Mouse (Mus musculus): ENCODE data around the gene Nr5a2. TPM values are rescaled to one million over a fixed set of nuclear protein-coding genes. Genes with fewer than 3 reads are reported as not detected.

The Nr5a2 gene
- polyA plus RNA-seq, 1 experiment from 2014 or later, result 2.4 TPM

DNA sequence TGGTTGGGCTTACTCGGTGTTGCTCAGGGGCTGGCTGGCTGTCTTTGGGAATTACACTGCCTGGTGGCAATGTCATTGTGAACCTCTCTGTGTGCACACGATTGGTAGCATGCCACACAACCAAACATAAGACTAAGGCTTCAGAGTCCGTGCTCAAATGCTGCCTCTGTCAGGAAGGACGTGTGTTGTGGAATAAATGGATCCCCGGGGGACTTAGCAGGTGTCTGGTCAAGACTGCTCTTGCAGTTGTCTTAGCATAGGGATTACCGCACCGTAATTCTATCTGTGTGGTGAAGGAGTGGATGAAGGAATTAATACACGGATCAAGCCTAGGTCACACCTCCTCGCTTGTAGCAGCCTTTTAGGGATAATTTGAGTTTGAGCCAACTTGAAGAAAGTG lies 32.8 kb downstream of the Nr5a2 start:
- Histone ChIP-seq H3K27me3 (no peaks in the 10 kb centered on the region), H3K4me1 (no peaks in the 10 kb centered on the region), H3K9ac (no peak overlapping the region), H3K36me3 (no peaks in the 10 kb centered on the region), H3K4me3 (no peak overlapping the region), H3K4me2 (no peak overlapping the region), H3K27ac (no peak overlapping the region), H3K9me3 (no peaks in the 10 kb centered on the region)
- WGBS, result 62% methylated on average over 9 of the region's 9 CpGs
- no peak for ATAC-seq (ENCODE audit: borderline replicate concordance, extremely low read depth, low FRiP score, low TSS enrichment)

DNA sequence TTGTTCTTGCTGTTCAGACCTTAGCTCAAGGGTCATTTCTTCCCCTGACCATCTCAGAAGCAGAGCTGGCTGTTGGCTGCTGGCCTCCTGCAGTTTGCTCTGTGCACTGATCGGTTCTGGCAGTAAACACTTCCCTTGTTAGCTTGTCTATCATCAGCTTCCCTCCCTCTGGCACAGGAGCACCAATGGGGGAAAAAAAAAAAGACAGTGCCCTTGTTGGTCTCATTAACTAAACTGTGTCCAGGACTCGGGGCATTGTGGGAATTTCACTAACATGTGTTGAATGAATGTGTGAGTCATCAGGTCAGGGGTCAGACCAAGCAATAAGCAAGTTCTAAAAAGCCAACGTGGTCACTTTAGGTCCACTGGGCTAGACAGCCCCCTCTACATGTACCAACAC lies 34.2 kb downstream of the Nr5a2 start:
- H3K36me3 ChIP-seq, result no peaks in the 10 kb centered on the region
- ATAC-seq (ENCODE audit: borderline replicate concordance, extremely low read depth, low FRiP score, low TSS enrichment), result no peak
- H3K4me2 ChIP-seq, result no peak overlapping the region
- 17% methylated on average over 3 of the region's 3 CpGs for WGBS
- no peak overlapping the region for H3K9ac ChIP-seq
- H3K4me3 ChIP-seq, result no peak overlapping the region
- no peaks in the 10 kb centered on the region for H3K27me3 ChIP-seq
- H3K27ac ChIP-seq, result no peak overlapping the region
- no peaks in the 10 kb centered on the region for H3K9me3 ChIP-seq
- no peaks in the 10 kb centered on the region for H3K4me1 ChIP-seq

DNA sequence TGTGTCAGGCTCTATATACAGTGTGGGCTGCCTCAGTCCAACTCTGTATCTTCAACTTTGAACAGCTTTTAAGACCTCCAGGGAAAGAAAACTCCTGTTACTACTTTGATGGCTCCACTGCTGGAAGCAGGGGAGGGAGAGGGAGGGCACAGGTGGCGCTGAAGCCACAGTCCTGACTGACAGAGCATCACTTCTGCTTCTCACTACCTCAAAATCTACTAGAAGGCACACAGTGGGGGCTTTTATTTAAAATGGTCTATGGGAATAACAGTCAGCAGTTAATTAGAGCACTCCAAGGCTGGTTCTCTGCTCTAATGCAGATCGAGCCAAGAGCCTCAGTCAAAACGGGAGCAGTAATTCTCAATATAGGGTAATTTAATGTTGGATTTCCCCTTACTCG lies 40.2 kb downstream of the Nr5a2 start:
- no peak overlapping the region for H3K27ac ChIP-seq
- H3K27me3 ChIP-seq, result no peaks in the 10 kb centered on the region
- no peaks in the 10 kb centered on the region for H3K4me1 ChIP-seq
- H3K9ac ChIP-seq, result no peak overlapping the region
- no peaks in the 10 kb centered on the region for H3K36me3 ChIP-seq
- H3K4me2 ChIP-seq, result no peak overlapping the region
- ATAC-seq (ENCODE audit: borderline replicate concordance, extremely low read depth, low FRiP score, low TSS enrichment), result no peak
- no peak overlapping the region for H3K4me3 ChIP-seq
- H3K9me3 ChIP-seq, result no peaks in the 10 kb centered on the region
- 83% methylated on average over 4 of the region's 4 CpGs for WGBS

DNA sequence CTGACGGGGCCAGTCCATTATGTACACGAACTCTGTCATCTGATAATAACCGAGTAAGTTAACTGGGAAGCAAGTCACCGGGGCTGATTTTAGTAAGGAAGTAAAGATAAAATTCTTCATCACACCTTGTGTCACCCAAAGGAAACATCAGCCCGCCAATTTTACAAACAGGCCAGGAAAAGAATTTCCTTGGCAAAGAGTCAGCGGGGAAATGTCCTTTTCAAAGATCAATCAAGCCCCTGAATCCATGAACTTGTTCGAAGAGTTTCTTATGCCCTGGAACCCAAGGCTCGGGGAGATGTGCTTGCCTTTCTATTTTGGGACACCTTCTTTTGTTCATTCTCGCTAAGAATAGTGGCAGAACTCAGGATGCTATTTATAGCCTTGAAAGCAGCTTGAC lies 41.5 kb downstream of the Nr5a2 start:
- H3K4me1 ChIP-seq, result no peaks in the 10 kb centered on the region
- H3K27ac ChIP-seq, result peak overlapping the region; percentile 19; the same call in 1 of the 2 replicates
- no peak overlapping the region for H3K4me2 ChIP-seq
- ATAC-seq (ENCODE audit: borderline replicate concordance, extremely low read depth, low FRiP score, low TSS enrichment), result no peak
- no peaks in the 10 kb centered on the region for H3K9me3 ChIP-seq
- H3K4me3 ChIP-seq, result no peak overlapping the region
- no peak overlapping the region for H3K9ac ChIP-seq
- WGBS, result 21% methylated on average over 9 of the region's 9 CpGs
- no peaks in the 10 kb centered on the region for H3K36me3 ChIP-seq
- no peaks in the 10 kb centered on the region for H3K27me3 ChIP-seq

DNA sequence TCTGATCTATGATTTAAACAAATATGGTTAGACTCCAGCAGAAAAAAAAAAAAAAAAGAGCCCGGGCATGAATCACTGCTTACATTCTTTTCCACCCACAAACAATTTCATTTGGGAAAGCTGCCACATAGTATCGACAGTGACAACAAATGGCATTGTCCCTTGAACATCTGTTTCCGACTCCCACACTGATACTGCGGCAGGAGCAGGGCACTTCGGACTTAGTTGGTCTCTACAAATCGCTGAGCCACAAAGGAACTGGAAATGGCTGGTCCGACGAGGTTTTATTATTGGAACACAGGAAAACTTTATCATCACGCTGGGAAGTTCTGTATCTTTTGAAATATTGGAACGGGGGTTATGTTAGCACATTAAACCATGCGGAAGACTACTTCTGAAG lies 44.8 kb downstream of the Nr5a2 start:
- Histone ChIP-seq H3K36me3 (no peaks in the 10 kb centered on the region), H3K9ac (no peak overlapping the region), H3K4me1 (0 out of 2 replicates have a peak, but pooled peaks cover 6% of the 10 kb centered on the region), H3K9me3 (no peaks in the 10 kb centered on the region), H3K27me3 (no peaks in the 10 kb centered on the region), H3K4me2 (peak overlapping the region; percentile 29; the same call in 1 of the 2 replicates), H3K4me3 (no peak overlapping the region), H3K27ac (0 out of 2 replicates have a peak overlapping the region, but pooled peaks have one; percentile 59)
- peak; percentile 39; the same call in 1 of the 2 replicates for ATAC-seq (ENCODE audit: borderline replicate concordance, extremely low read depth, low FRiP score, low TSS enrichment)
- 33% methylated on average over 11 of the region's 11 CpGs for WGBS

DNA sequence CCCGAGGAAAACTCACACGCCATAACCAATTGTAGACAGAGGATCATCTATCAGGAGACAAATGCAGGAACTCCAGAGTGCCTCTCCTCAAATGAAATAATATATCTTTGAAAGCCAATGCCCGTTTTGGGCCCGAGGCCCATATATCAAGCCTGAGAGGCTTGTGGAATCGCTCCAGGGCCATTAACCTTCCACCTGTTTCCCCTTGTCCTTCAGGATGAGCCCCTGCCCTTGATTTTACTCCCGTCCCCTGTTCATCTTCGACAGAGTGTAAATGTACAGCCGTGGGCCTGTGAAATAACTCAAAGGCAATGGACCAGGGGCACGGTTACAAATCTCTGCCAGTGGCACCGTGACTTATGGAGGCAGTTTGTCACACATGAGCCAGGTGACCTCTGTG lies 48.3 kb downstream of the Nr5a2 start:
- Histone ChIP-seq H3K36me3 (no peaks in the 10 kb centered on the region), H3K27ac (no peak overlapping the region), H3K9ac (no peak overlapping the region), H3K4me3 (no peak overlapping the region), H3K4me1 (0 out of 2 replicates have a peak, but pooled peaks cover 6% of the 10 kb centered on the region), H3K9me3 (no peaks in the 10 kb centered on the region), H3K4me2 (no peak overlapping the region), H3K27me3 (no peaks in the 10 kb centered on the region)
- ATAC-seq (ENCODE audit: borderline replicate concordance, extremely low read depth, low FRiP score, low TSS enrichment), result no peak
- 62% methylated on average over 10 of the region's 10 CpGs for WGBS

DNA sequence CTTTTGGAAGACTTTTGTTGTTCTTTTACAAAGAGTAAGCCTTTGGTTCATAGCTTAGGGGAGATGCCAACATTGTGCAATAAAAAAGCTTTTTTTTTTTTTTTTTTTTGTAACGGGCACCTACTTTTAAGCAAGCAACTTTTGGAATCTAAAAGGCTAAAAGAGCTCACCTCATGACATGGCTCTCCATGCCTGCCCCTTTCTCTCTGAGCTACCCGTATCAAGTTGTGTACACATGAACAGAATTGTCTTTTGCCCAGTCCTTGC lies 48.7 kb downstream of the Nr5a2 start:
- no peak overlapping the region for H3K4me2 ChIP-seq
- H3K9ac ChIP-seq, result no peak overlapping the region
- no peaks in the 10 kb centered on the region for H3K36me3 ChIP-seq
- no peak overlapping the region for H3K4me3 ChIP-seq
- no peak for ATAC-seq (ENCODE audit: borderline replicate concordance, extremely low read depth, low FRiP score, low TSS enrichment)
- no peaks in the 10 kb centered on the region for H3K9me3 ChIP-seq
- 0 out of 2 replicates have a peak, but pooled peaks cover 6% of the 10 kb centered on the region for H3K4me1 ChIP-seq
- H3K27me3 ChIP-seq, result no peaks in the 10 kb centered on the region
- no peak overlapping the region for H3K27ac ChIP-seq
- WGBS, result 52% methylated on average over 2 of the region's 2 CpGs

DNA sequence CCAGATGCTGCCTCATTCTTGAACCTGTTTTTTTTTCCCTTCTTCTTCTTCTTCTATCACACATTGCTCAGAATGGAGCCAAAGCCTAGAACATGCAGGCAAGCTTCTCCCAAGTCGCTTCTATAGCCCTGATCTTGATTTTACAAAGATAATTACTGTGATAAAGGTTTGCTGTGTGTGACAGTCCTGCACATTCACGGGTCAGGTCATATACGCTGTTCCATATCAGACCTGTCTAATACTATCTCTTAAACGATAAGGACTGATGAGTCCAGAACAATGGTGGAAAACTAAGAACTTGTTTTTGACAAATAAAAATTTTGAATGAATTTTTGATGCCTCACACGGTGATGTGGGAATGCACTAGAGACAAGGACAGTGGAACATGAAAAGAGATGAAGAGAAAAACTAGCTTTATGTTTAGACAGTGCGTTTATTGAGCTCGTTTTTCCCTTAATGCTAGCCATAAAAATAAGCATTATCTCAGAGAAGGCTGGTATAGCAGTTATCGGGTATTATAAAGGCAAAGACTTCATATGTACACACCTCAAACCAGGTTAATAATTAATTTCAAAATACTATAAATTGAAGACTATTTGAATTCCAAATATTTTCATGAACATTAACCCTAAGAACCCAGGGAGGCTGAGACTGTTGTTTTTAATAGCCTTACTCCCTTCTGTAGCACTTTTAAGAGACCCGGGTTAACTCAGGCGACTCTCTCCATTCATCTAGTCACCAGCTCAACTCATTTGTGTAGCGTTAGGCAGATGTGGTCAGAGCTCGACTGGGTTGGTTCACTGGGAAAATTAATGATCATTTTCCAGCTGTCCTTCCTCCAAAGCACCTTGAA lies 49.3 kb downstream of the Nr5a2 start:
- H3K36me3 ChIP-seq, result no peaks in the 10 kb centered on the region
- 55% methylated on average over 12 of the region's 12 CpGs for WGBS
- H3K27me3 ChIP-seq, result no peaks in the 10 kb centered on the region
- H3K4me2 ChIP-seq, result no peak overlapping the region
- H3K27ac ChIP-seq, result no peak overlapping the region
- H3K9ac ChIP-seq, result no peak overlapping the region
- no peak overlapping the region for H3K4me3 ChIP-seq
- no peak for ATAC-seq (ENCODE audit: borderline replicate concordance, extremely low read depth, low FRiP score, low TSS enrichment)
- 0 out of 2 replicates have a peak, but pooled peaks cover 6% of the 10 kb centered on the region for H3K4me1 ChIP-seq
- H3K9me3 ChIP-seq, result no peaks in the 10 kb centered on the region

DNA sequence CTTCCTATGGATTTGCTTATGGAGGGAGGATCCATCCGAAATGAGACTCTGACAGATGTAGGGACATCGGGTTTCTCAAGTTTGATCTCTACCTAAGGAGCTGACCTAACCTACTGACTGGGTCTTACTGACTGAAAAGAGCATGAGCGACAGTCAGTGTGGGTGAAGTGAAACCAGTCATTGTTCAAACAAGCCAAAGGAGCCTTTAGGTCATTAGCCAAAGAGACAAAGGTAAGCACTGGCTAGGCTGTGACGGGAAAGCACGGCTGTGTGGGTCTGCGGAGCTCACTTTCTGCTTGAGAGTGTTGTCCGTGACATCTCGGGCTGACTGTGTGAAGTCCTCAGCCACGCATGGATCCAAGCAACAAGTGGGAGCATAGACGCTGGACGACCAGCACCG lies 50.1 kb downstream of the Nr5a2 start:
- Histone ChIP-seq H3K9ac (no peak overlapping the region), H3K36me3 (no peaks in the 10 kb centered on the region), H3K4me1 (0 out of 2 replicates have a peak, but pooled peaks cover 6% of the 10 kb centered on the region), H3K27ac (no peak overlapping the region), H3K9me3 (no peaks in the 10 kb centered on the region), H3K27me3 (no peaks in the 10 kb centered on the region), H3K4me2 (no peak overlapping the region; the same call in 1 of the 2 replicates), H3K4me3 (no peak overlapping the region)
- no peak for ATAC-seq (ENCODE audit: borderline replicate concordance, extremely low read depth, low FRiP score, low TSS enrichment)
- WGBS, result 60% methylated on average over 12 of the region's 12 CpGs

DNA sequence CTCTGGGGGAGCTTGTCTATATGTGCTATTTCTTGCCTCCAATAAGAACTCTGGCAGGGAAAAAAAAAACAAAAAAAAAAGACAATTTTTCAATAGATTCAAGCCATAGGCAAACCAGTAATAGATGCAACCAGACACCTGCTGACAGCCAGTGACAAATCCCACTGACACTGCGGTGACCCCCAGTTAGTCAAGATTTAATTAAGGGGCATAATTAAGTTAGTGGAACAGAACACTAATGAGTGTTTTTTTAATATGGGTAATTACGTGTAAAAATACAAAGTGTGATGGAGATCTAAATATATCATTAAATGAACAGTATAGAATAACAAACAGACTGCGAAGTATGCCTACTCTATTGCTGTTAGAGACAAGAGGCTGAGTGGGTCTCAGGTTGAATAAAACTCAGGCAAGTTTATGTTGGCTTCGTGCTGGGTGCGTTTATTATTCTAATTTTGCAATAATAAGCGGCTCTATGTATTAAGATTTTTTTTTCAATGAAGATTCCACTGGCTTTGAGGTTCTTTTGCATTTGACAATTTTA lies 50.7 kb downstream of the Nr5a2 start:
- WGBS, result 83% methylated on average over 6 of the region's 6 CpGs
- Histone ChIP-seq H3K9me3 (no peaks in the 10 kb centered on the region), H3K36me3 (no peaks in the 10 kb centered on the region), H3K4me3 (no peak overlapping the region), H3K27ac (no peak overlapping the region), H3K9ac (no peak overlapping the region), H3K27me3 (no peaks in the 10 kb centered on the region), H3K4me2 (no peak overlapping the region), H3K4me1 (0 out of 2 replicates have a peak, but pooled peaks cover 6% of the 10 kb centered on the region)
- no peak for ATAC-seq (ENCODE audit: borderline replicate concordance, extremely low read depth, low FRiP score, low TSS enrichment)

DNA sequence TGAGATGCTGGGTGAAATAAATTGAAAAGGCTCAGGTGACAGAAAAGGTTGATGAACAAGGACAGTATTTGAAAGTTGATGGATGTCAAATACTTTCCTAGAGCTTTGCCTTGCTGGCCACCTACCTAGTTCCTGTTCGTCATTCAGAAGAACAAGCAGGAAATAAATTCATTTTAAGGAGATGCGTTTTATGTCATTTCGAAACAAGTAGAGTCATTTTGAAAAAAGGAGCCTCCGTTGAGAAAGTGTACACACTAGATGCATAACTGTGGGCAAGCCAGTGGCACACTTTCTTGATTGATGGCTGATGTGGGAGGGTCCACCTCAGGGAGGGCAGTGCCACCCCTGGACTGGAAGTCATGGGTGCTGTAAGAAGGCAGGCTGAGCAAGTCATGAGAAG lies 62.1 kb downstream of the Nr5a2 start:
- Histone ChIP-seq H3K27ac (no peak overlapping the region), H3K4me2 (no peak overlapping the region), H3K36me3 (no peaks in the 10 kb centered on the region), H3K9ac (no peak overlapping the region), H3K4me3 (no peak overlapping the region), H3K27me3 (no peaks in the 10 kb centered on the region), H3K9me3 (no peaks in the 10 kb centered on the region; the same call in 1 of the 2 replicates), H3K4me1 (peaks cover 12% of the 10 kb centered on the region; the same call in 1 of the 2 replicates)
- 84% methylated on average over 4 of the region's 4 CpGs for WGBS
- ATAC-seq (ENCODE audit: borderline replicate concordance, extremely low read depth, low FRiP score, low TSS enrichment), result no peak

DNA sequence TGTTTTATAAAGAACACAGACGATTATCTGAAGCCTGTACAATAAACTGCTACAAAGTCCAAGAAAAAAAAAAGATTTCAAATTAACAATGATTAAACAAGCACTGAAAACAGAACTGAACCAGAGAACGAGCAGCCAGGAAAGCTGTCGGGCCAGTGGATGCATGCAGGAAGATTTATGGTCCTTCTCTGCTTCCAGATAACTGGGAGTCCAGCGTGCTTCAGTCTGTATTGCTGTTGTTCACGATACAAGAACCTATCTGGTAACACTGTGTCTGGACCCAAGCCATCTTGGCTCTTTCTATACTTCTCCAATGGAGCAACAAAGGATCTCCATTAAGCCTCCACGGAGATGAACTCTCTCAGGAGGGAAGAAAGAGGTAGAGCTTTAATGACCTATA lies 63.9 kb downstream of the Nr5a2 start:
- no peaks in the 10 kb centered on the region for H3K9me3 ChIP-seq
- no peak overlapping the region for H3K4me3 ChIP-seq
- no peak overlapping the region for H3K4me2 ChIP-seq
- H3K4me1 ChIP-seq, result peaks cover 12% of the 10 kb centered on the region; the same call in 1 of the 2 replicates
- WGBS, result 33% methylated on average over 6 of the region's 6 CpGs
- no peaks in the 10 kb centered on the region for H3K27me3 ChIP-seq
- ATAC-seq (ENCODE audit: borderline replicate concordance, extremely low read depth, low FRiP score, low TSS enrichment), result no peak
- H3K36me3 ChIP-seq, result no peaks in the 10 kb centered on the region
- H3K27ac ChIP-seq, result no peak overlapping the region
- H3K9ac ChIP-seq, result no peak overlapping the region
